10 mouse cellular contexts compared by ENCODE assay signal in genomic region chr11:89977746-89978352, GRCm38 (mm10). TPM values are rescaled to one million over a fixed set of nuclear protein-coding genes. Genes with fewer than 3 reads are reported as not detected.
A peak's percentile ranks its signal among the peaks of the same experiment; 100 is the strongest.
DNase-seq lines count a peak whose midpoint lies in the region; ATAC-seq and TF ChIP-seq lines count a peak whose summit lies in the region.
"Had no signal": no experiment of that assay in that cellular context is flagged by ENCODE, and none has a peak within 500 bp of the region (broad histone marks: within the 10 kb centered on the region; RNA-seq: fewer than 3 reads in every experiment).

No protein-coding gene starts in this region.

- H3K4me3 ChIP-seq in lung, embryonic 14.5 days (ENCODE audit: low read depth, low read length), result no peak overlapping the region
- no peak overlapping the region for H3K4me3 ChIP-seq in lung, adult 2 months (replicated peaks; ENCODE audit: extremely low read depth, low read depth, low read length)
- H3K4me3 ChIP-seq in intestine, embryonic 14.5 days (ENCODE audit: low read depth, low read length), result no peak overlapping the region
- no peak overlapping the region for H3K4me3 ChIP-seq in neural tube, embryonic 15.5 days (replicated peaks)

- no peak for TF ChIP-seq CTCF in lung, embryonic 14.5 days (IDR thresholded peaks at IDR 0.05; ENCODE audit: low read depth)
- TF ChIP-seq CTCF in lung, adult 2 months (IDR thresholded peaks at IDR 0.05; ENCODE audit: insufficient read depth, low read length), result no peak

- no peaks in the 10 kb centered on the region for H3K9me3 ChIP-seq in lung, embryonic 14.5 days (ENCODE audit: low read depth, low read length)
- H3K9me3 ChIP-seq in intestine, embryonic 14.5 days (ENCODE audit: control insufficient read depth, low read length), result no peaks in the 10 kb centered on the region
- no peaks in the 10 kb centered on the region for H3K9me3 ChIP-seq in neural tube, embryonic 15.5 days (replicated peaks)

- no peaks in the 10 kb centered on the region for H3K27me3 ChIP-seq in lung, embryonic 14.5 days (ENCODE audit: insufficient read depth, low read length)
- H3K27me3 ChIP-seq in intestine, embryonic 14.5 days (replicated peaks; ENCODE audit: control insufficient read depth, insufficient read depth, low read length), result no peaks in the 10 kb centered on the region
- no peaks in the 10 kb centered on the region for H3K27me3 ChIP-seq in neural tube, embryonic 15.5 days (replicated peaks)

- no peak overlapping the region for H3K27ac ChIP-seq in lung, embryonic 14.5 days (ENCODE audit: low read depth)
- H3K27ac ChIP-seq in intestine, embryonic 14.5 days (ENCODE audit: low read depth), result peak overlapping the region; percentile 49; the same call in 1 of the 2 replicates
- no peak overlapping the region for H3K27ac ChIP-seq in neural tube, embryonic 15.5 days (replicated peaks)

- peak; percentile 26 for DNase-seq in embryo, embryonic 10.5 days (ENCODE audit: low spot score)
- DNase-seq in embryo, embryonic 11 days, result no peak
- DNase-seq in lung, embryonic 14.5 days, result no peak
- no peak for DNase-seq in lung, adult 2 months
- no peak for DNase-seq in intestine, embryonic 14.5 days (ENCODE audit: low spot score)
- DNase-seq in layer of hippocampus, adult 8-10 months (ENCODE audit: low spot score in 2 of 2), result no peak
- no peak for DNase-seq in left cerebral cortex, adult 18-20 months (ENCODE audit: low spot score in 2 of 2)
- DNase-seq: cerebellum, adult 11 months had no signal

- peak; percentile 50 for ATAC-seq in lung, embryonic 14.5 days (ENCODE audit: insufficient read depth)
- ATAC-seq in intestine, embryonic 14.5 days (replicated peaks; ENCODE audit: low FRiP score, low TSS enrichment, low read depth), result no peak; the same call in 1 of the 2 replicates
- no peak for ATAC-seq in neural tube, embryonic 15.5 days (ENCODE audit: low FRiP score)

- no peak for TF ChIP-seq POLR2A in lung, adult 2 months (IDR thresholded peaks at IDR 0.05; ENCODE audit: borderline replicate concordance, extremely low read depth, low read depth, low read length)

- WGBS in lung, embryonic 14.5 days, result 41% methylated on average over 7 of the region's 7 CpGs
- 33% methylated on average over 7 of the region's 7 CpGs for WGBS in lung, adult 2 months
- 50% methylated on average over 7 of the region's 7 CpGs for WGBS in intestine, embryonic 14.5 days
- WGBS in neural tube, embryonic 15.5 days, result 68% methylated on average over 7 of the region's 7 CpGs

- no peak overlapping the region for H3K9ac ChIP-seq in lung, embryonic 14.5 days
- no peak overlapping the region for H3K9ac ChIP-seq in intestine, embryonic 14.5 days (ENCODE audit: low read length)
- no peak overlapping the region for H3K9ac ChIP-seq in neural tube, embryonic 15.5 days (replicated peaks)

- no peaks in the 10 kb centered on the region for H3K36me3 ChIP-seq in lung, embryonic 14.5 days (ENCODE audit: insufficient read depth)
- no peaks in the 10 kb centered on the region for H3K36me3 ChIP-seq in intestine, embryonic 14.5 days (ENCODE audit: control insufficient read depth, insufficient read depth, low read length)
- no peaks in the 10 kb centered on the region for H3K36me3 ChIP-seq in neural tube, embryonic 15.5 days

- peak overlapping the region; percentile 37; the same call in 1 of the 2 replicates for H3K4me2 ChIP-seq in lung, embryonic 14.5 days
- H3K4me2 ChIP-seq in intestine, embryonic 14.5 days (ENCODE audit: low read length), result no peak overlapping the region
- H3K4me2 ChIP-seq in neural tube, embryonic 15.5 days, result peak overlapping the region; percentile 11; the same call in 1 of the 2 replicates

- H3K4me1 ChIP-seq in lung, embryonic 14.5 days (ENCODE audit: insufficient read depth), result peaks cover 8% of the 10 kb centered on the region; the same call in 1 of the 2 replicates
- peaks cover 13% of the 10 kb centered on the region for H3K4me1 ChIP-seq in lung, adult 2 months (ENCODE audit: control insufficient read depth, insufficient read depth, low read length)
- H3K4me1 ChIP-seq in intestine, embryonic 14.5 days (replicated peaks; ENCODE audit: control insufficient read depth, insufficient read depth, low read length), result peaks cover 10% of the 10 kb centered on the region
- H3K4me1 ChIP-seq in neural tube, embryonic 15.5 days, result peaks cover 17% of the 10 kb centered on the region

RNA-seq across cellular contexts. Expression of gene Pctp, which starts 24.8 kb away (rescaled TPM):
- 6.4 and 8.3 TPM in 2 replicates for polyA plus RNA-seq in lung, embryonic 14.5 days (2014; fragmentation: Nextera tagmentation; extraction: Ambion mirVana)
- 3.0 and 3.1 TPM in 2 replicates for polyA plus RNA-seq in lung, adult 2 months (2012; rRNA removed)
- polyA plus RNA-seq in intestine, embryonic 14.5 days (2014; fragmentation: Nextera tagmentation; extraction: Ambion mirVana), result 9.7 and 10.4 TPM in 2 replicates
- 1.7 and 4.2 TPM in 2 replicates for polyA plus RNA-seq in neural tube, embryonic 15.5 days (2015; fragmentation: Nextera tagmentation; extraction: Ambion mirVana)
- 1 to 10 TPM; 1.5 to 2.8 (median 1.9) TPM for total RNA-seq in layer of hippocampus, adult 8-10 months (2022)
- 1 to 10 TPM in 1 of 2 experiments, under 1 TPM in 1; 0.86 to 1.3 TPM for total RNA-seq in left cerebral cortex, adult 18-20 months (2021)

RNA-seq across cellular contexts. Expression of gene Tmem100, which starts 52.3 kb away (rescaled TPM):
- polyA plus RNA-seq in lung, embryonic 14.5 days (2014; fragmentation: Nextera tagmentation; extraction: Ambion mirVana), result 20.9 and 23.0 TPM in 2 replicates
- 169 and 219 TPM in 2 replicates for polyA plus RNA-seq in lung, adult 2 months (2012; rRNA removed)
- polyA plus RNA-seq in intestine, embryonic 14.5 days (2014; fragmentation: Nextera tagmentation; extraction: Ambion mirVana), result 17.3 and 19.2 TPM in 2 replicates
- 23.0 and 24.1 TPM in 2 replicates for polyA plus RNA-seq in neural tube, embryonic 15.5 days (2015; fragmentation: Nextera tagmentation; extraction: Ambion mirVana)
- 10 to 100 TPM; 14.6 to 17.9 (median 16.0) TPM for total RNA-seq in layer of hippocampus, adult 8-10 months (2022)
- 10 to 100 TPM; 12.3 to 18.2 TPM for total RNA-seq in left cerebral cortex, adult 18-20 months (2021)
- total RNA-seq: megakaryocyte-erythroid progenitor cell, adult 5-6 weeks had no signal
